Mouse (Mus musculus) yolk sac, embryonic 10.5 days (tissue): ENCODE data around the gene Olfr92.

ENCODE experiments used
- DNase-seq: peaks from one replicate; pipeline ENCODE4 v3.0.0-alpha.2; 2017; ENCODE audit warnings: low spot score

Olfr92 gene

DNA sequence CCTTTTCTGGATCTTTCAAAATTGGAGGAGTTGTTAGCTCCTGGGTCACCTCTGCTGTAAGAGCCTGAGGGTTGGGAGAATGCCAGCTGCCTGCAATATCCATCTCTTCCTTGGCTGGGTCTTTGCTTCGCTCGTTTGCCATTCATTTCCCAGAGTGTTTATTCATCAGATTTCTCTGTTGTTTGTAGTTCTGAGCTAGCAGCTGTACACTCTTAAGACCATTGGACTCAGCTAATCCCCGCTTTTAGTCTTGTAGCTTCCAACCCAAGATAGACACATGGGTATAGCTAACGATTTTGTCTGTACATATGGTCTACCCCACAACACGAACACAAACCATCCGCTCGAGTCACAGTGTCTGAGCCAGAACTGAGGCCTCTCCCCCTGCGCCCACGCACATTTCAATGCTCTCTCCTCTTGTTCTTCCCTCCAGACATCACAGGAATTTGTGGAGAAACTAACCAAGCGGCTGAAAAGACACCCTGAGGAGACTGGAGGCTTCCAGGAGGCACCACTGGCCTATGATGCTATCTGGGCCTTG is 57.7 kb downstream of the Olfr92 start:
- no peak for DNase-seq

DNA sequence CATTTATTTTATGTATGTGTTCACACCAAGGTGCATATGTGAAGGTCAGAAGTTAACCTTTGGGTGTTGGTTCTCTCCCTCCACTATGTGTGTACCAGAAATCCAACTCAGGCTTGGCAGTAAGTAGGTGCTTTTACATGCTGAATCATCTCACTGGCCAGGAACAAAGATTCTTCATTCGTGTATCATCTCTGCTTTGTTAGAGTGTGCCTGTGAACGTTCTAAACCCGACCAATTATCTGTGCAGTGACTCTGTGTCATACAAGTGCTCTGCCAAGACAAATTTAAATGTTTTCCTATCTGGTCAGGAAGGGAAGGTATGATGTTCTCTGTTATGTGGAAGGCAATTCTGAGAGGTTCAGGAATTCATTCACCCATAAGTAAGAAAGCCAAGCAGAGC is 58.5 kb downstream of the Olfr92 start:
- no peak for DNase-seq
